Mouse (Mus musculus) heart, embryonic 14.5 days (tissue): Measurements from ENCODE around the gene Hsf5. TPM values are rescaled to one million over a fixed set of nuclear protein-coding genes. Genes with fewer than 3 reads are reported as not detected.

Source experiments
- ATAC-seq: fragments of 200-750 bp; cut with Nextera tagmentation; 2 replicates; pipeline ENCODE4 v1.8.0; 2017; ENCODE audit warnings: low read depth, moderate TSS enrichment; ENCODE audit not compliant: insufficient number of reproducible peaks, insufficient read depth, low FRiP score
- H3K27ac ChIP-seq, 2 experiments: fragments of 200-500 bp in 1 of 2; fragments of 300-500 bp in 1 of 2; sonication (generic) in 1 of 2; replicated peaks in 1 of 2; 2 replicates each; pipeline ENCODE4 v1.5.1; 2012 to 2014; ENCODE audit warnings: low read depth in 2 of 2, low read length in 2 of 2, control low read depth in 1 of 2, mild to moderate bottlenecking in 1 of 2, mixed read lengths in 1 of 2; ENCODE audit not compliant: control insufficient read depth in 1 of 2, insufficient read depth in 1 of 2
- H3K27me3 ChIP-seq: fragments of 300-500 bp; sonication (generic); 2 replicates; pipeline ENCODE4 v1.6.1; 2014; ENCODE audit warnings: mild to moderate bottlenecking, low read length, control low read depth; ENCODE audit not compliant: control insufficient read depth, insufficient read depth
- H3K36me3 ChIP-seq: fragments of 300-500 bp; sonication (generic); 2 replicates; pipeline ENCODE4 v1.6.1; 2014; ENCODE audit warnings: mild to moderate bottlenecking, control low read depth, low read length, mixed read lengths; ENCODE audit not compliant: control insufficient read depth, insufficient read depth
- H3K4me1 ChIP-seq, 2 experiments: fragments of 200-500 bp in 1 of 2; fragments of 300-500 bp in 1 of 2; sonication (generic) in 1 of 2; 2 replicates each; pipeline ENCODE4 v1.6.1; 2012 to 2014; ENCODE audit warnings: low read length in 2 of 2, control low read depth in 1 of 2, mixed read lengths in 1 of 2; ENCODE audit not compliant: control insufficient read depth in 2 of 2, insufficient read depth in 2 of 2
- H3K4me2 ChIP-seq: fragments of 300-500 bp; sonication (generic); 2 replicates; pipeline ENCODE4 v1.6.1; 2014; ENCODE audit warnings: mild to moderate bottlenecking, low read length
- H3K4me3 ChIP-seq, 2 experiments: fragments of 200-500 bp in 1 of 2; fragments of 300-500 bp in 1 of 2; sonication (generic) in 1 of 2; 2 replicates each; pipeline ENCODE4 v1.5.1; 2012 to 2014; ENCODE audit warnings: low read length in 2 of 2, mild to moderate bottlenecking in 2 of 2, control low read depth in 1 of 2, low read depth in 1 of 2, moderate library complexity in 1 of 2; ENCODE audit not compliant: control insufficient read depth in 1 of 2, insufficient read depth in 1 of 2
- H3K9ac ChIP-seq: fragments of 300-500 bp; sonication (generic); 2 replicates; pipeline ENCODE4 v1.6.1; 2014; ENCODE audit warnings: mild to moderate bottlenecking, low read length
- H3K9me3 ChIP-seq: fragments of 300-500 bp; sonication (generic); 2 replicates; pipeline ENCODE4 v1.6.1; 2016; ENCODE audit warnings: low read length, control low read depth; ENCODE audit not compliant: control insufficient read depth
- WGBS: fragments of 180-500 bp; shearing (Covaris S2); extraction: QIAGEN DNeasy Blood & Tissue Kit; methylation state at CpG from one replicate; pipeline ENCODE4 v1.1.7; 2014; 5-methylcytosine and 5-hydroxymethylcytosine counted together
- polyA plus RNA-seq: library from polyadenylated mRNA; unstranded; fragments of >200 nt; fragmentation: Nextera tagmentation; extraction: Ambion mirVana; gene quantifications from 2 replicates; pipeline ENCODE4 v1.2.1, GENCODE M21; 2014

Hsf5 gene
- polyA plus RNA-seq, 1 experiment from 2014 or later, result 0.15 TPM

GRCm38 (mm10) chr11:87707570-87707969 lies 90.6 kb downstream of the Hsf5 start:
- Histone ChIP-seq H3K9ac (no peak overlapping the region), H3K4me2 (no peak overlapping the region), H3K36me3 (no peaks in the 10 kb centered on the region), H3K4me1 (peaks cover 6 to 8% of the 10 kb centered on the region in 2 experiments), H3K9me3 (no peaks in the 10 kb centered on the region), H3K27me3 (peaks cover 13% of the 10 kb centered on the region), H3K4me3 (no peak overlapping the region), H3K27ac (no peak overlapping the region)
- 53% methylated on average over 8 of the region's 8 CpGs for WGBS
- ATAC-seq, result no peak

GRCm38 (mm10) chr11:87708979-87709378 lies 92.0 kb downstream of the Hsf5 start:
- peaks cover 13% of the 10 kb centered on the region for H3K27me3 ChIP-seq
- no peak overlapping the region for H3K4me2 ChIP-seq

More at GRCm38 (mm10) chr11:87708979-87709378, 92.0 kb downstream of the Hsf5 start:
- Histone ChIP-seq H3K9ac (no peak overlapping the region), H3K36me3 (no peaks in the 10 kb centered on the region), H3K27ac (no peak overlapping the region), H3K4me3 (no peak overlapping the region), H3K4me1 (peaks cover 6 to 8% of the 10 kb centered on the region in 2 experiments), H3K9me3 (no peaks in the 10 kb centered on the region)
- 56% methylated on average over 5 of the region's 5 CpGs for WGBS
- no peak for ATAC-seq

Other genes starting within 250 kb of the Hsf5 start
- 10.0 and 11.7 TPM in 2 replicates for gene Rad51c, start 212.2 kb upstream of the Hsf5 start, polyA plus RNA-seq
- gene Tex14, start 212.1 kb upstream of the Hsf5 start, polyA plus RNA-seq, result 0.28 and 0.38 TPM in 2 replicates
- gene Gm11492, start 50.5 kb upstream of the Hsf5 start, polyA plus RNA-seq, result not detected in 2 replicates
- gene Sept4, start 48.3 kb upstream of the Hsf5 start, polyA plus RNA-seq, result 23.5 and 25.8 TPM in 2 replicates
- gene Mtmr4, start 25.0 kb upstream of the Hsf5 start, polyA plus RNA-seq, result 14.3 and 17.7 TPM in 2 replicates
- gene Rnf43, start 45.6 kb downstream of the Hsf5 start, polyA plus RNA-seq, result 0.47 and 0.55 TPM in 2 replicates
- 116 and 124 TPM in 2 replicates for gene Supt4a, start 120.4 kb downstream of the Hsf5 start, polyA plus RNA-seq
- gene Tspoap1, start 143.4 kb downstream of the Hsf5 start, polyA plus RNA-seq, result 0.09 and 0.26 TPM in 2 replicates
- 0.09 and 1.00 TPM in 2 replicates for gene Mpo, start 176.4 kb downstream of the Hsf5 start, polyA plus RNA-seq
- gene Lpo, start 211.1 kb downstream of the Hsf5 start, polyA plus RNA-seq, result 0.11 TPM in 1 of 2 replicates, not detected in the other
- 6.5 and 7.0 TPM in 2 replicates for gene Mks1, start 236.1 kb downstream of the Hsf5 start, polyA plus RNA-seq